Mouse (Mus musculus): ENCODE results near the gene Ccdc77.

The Ccdc77 gene

GRCm38 (mm10) chr6:120363688-120364522 lies at the start of gene Ccdc77, which contains the start of gene Kdm5a:
Ccdc77 (minus strand) TSS chr6:120364374.
Kdm5a (plus strand) TSS chr6:120364124.
- under 1% methylated on average over 71 of the region's 71 CpGs for WGBS

- 91% methylated on average over 1 of the region's 1 CpGs for WGBS
Observed at GRCm38 (mm10) chr6:120403936-120404335, 39.8 kb upstream of the Ccdc77 start.

GRCm38 (mm10) chr6:120395622-120396345 lies 31.6 kb upstream of the Ccdc77 start:
- 87% methylated on average over 5 of the region's 5 CpGs for WGBS

- WGBS = 99% methylated on average over 2 of the region's 2 CpGs
Observed at GRCm38 (mm10) chr6:120392811-120393210, 28.6 kb upstream of the Ccdc77 start.

- WGBS = 70% methylated on average over 3 of the region's 3 CpGs
Observed at GRCm38 (mm10) chr6:120390054-120390453, 25.9 kb upstream of the Ccdc77 start.

DNA sequence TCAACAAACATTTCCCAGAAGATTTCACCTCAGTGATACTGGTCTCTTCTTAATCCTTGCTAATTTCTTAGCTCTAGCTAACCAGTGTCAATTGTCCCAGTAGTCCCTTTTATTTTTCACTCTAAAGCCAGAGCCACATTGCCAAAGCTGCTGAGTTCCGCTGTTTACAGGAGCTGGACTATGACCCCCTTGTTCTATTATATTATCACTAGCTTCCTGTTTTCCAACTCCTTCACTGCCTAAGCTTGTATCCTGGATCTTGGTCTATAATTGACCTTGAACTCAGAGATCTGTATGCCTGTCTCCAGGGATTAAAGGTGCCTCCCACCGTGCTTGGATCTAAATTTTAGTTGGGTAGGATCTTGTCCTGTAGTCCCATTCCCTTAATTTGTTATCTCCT lies 12.6 kb upstream of the Ccdc77 start:
- 82% methylated on average over 2 of the region's 2 CpGs for WGBS

DNA sequence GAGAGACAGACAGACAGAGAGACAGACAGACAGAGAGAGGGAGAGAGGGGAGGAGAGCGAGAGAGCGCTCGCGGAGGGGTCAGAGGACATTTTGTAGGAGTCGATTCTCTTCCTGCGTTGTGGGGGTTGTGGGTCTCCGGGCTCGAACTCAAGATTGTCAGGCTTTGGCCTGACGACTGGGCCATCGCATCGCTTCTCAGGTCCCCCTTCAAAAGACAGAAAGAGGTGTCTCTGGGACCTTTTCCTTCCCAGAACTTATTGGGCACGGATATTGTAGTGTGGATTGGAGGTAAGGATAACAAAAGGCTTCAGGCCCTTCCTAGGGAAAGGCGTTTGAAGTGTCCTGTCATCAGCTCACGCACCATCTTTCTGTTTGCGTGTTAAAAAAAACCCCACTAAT lies 877 bp upstream of the Ccdc77 start:
- 2% methylated on average over 15 of the region's 15 CpGs for WGBS

- under 1% methylated on average over 31 of the region's 31 CpGs for WGBS
Observed at GRCm38 (mm10) chr6:120364523-120364905, 340 bp upstream of the Ccdc77 start.

DNA sequence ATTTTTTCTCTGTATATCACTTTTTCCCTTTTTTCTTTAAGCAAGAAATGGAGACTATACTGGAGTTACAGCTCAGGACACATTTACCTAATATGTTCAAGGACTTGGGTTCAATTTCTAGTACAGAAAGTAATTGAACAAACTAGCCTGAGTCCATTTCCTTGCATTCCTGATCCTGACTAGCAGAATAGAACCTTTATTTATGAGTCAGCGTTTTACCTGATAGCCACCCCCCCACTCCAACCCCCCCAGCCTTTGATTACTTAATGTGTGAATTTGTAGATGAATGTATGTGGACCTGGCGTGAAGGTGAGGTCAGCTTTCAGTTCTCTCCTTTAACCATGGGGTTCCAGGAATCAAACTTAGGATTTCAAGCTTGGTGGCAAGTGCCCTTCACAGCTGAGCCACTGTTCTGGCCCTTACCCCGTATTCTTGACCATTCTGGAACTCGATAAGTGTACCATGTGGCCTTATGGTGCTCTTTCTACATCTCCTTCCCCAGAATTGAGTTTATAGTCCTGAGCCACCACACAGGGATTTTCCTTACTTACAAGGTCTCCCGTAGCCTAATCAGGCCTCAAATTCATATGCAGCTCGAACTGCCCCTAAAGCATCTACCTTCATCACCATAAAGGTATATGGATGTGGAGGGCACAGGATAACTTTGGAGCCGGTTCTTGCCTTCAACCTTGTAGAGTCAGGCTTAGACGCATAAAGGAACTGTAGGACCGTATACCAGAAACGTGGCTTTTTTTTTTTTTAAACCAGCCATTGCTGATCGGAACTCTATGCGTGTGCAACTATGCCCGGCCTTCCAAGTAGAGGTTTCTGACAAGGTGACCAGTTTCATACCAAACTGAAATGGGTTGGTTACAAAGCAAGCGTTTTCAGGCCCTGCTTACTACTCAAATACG lies 1.1 kb downstream of the Ccdc77 start:
- 21% methylated on average over 15 of the region's 15 CpGs for WGBS

DNA sequence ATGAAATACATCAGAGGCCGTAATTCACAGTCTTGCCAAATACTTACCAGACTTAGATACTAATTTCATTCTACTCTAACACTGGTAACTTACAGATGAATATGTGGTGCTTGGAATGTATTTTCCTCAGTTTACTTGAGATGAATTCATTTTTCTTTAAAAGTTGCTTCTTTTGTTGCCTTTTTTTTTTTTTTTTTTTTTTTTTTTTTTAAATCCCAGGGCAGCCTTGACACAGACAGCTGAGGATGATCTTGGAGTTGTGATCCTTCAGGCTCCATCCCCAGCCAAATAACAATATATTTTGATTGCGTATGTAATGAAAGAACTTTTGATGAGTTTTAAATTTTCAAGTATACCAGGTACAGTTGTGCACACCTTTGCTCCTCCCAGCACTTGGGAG lies 2.0 kb downstream of the Ccdc77 start:
- WGBS = 99% methylated on average over 2 of the region's 2 CpGs

DNA sequence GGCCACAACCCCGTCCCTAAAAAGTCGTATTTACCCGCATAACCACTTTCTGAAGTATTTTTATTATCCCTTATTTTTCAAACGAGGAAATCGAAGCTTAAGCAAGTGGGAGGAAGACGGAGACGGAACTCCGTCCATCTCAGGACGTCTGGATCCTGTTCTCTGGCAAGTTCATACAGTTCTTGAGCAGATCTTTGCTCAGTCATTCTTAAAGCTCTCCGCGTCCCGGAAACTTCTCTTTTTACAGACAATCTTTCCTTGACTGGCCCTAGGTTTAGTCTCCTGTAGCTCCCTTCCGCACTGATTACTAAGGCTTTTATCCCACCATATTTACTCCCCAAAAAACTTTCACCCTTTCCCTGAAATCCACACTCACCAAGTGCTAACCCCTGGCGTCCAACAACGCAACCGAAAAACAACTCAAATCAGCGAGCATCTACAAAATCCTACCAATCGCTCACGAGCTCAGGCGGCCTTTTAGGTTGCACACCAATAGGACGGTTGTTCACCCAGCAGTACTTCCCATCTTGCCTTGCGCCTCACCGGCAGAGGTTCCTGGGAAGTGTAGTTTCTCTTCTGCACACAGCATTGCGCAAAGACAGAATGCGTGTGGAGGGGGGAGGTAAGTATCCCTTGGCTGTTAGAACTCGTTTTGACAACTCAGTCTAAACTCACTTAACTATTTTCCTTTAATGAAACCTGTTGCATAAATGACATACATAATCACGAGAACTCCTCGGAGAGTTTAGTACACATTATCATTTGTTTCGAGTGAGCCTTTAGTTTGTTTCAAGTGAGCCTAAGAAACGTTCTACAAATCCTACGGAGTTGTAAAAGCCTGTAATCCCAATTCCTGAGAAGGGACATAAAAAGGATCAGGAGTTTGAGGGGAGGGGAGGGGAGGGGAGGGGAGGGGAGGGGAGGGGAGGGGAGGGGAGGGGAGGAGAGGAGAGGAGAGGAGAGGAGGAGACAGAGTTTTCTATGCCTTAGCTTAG lies 6.9 kb downstream of the Ccdc77 start:
- under 1% methylated on average over 31 of the region's 31 CpGs for WGBS

- 31% methylated on average over 5 of the region's 5 CpGs for WGBS
Observed at GRCm38 (mm10) chr6:120356478-120356877, 7.7 kb downstream of the Ccdc77 start.

GRCm38 (mm10) chr6:120349018-120349417 lies 15.2 kb downstream of the Ccdc77 start:
- WGBS = 88% methylated on average over 3 of the region's 3 CpGs

GRCm38 (mm10) chr6:120343992-120344391 lies 20.2 kb downstream of the Ccdc77 start:
- WGBS = 5% methylated on average over 1 of the region's 1 CpGs

GRCm38 (mm10) chr6:120332351-120332750 lies 31.8 kb downstream of the Ccdc77 start:
- 71% methylated on average over 2 of the region's 2 CpGs for WGBS

- 31% methylated on average over 6 of the region's 6 CpGs for WGBS
Observed at GRCm38 (mm10) chr6:120324295-120324927, 39.8 kb downstream of the Ccdc77 start.

DNA sequence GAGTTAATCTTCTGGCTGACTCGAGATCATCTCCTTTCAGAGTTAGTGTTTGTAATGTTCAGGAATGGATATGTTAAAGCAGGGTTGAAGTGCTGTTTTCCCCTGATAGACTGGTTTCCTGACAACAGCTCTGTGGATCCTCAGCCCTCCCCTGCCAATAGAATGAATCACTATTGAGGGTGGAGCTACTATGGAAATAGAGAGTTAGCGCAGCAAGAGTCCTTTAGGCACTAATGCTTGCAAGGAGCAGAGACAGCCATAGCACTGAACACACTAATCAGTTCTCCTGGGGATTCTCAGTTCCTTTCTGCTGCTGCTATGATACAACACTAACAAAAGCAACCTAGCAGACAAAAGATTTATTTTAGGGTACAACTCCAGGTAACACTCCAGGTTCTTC lies 43.8 kb downstream of the Ccdc77 start:
- 68% methylated on average over 2 of the region's 2 CpGs for WGBS

GRCm38 (mm10) chr6:120319129-120319528 lies 45.0 kb downstream of the Ccdc77 start:
- WGBS = 92% methylated on average over 9 of the region's 9 CpGs

GRCm38 (mm10) chr6:120318303-120318940 lies 45.8 kb downstream of the Ccdc77 start:
- WGBS = 90% methylated on average over 11 of the region's 11 CpGs

DNA sequence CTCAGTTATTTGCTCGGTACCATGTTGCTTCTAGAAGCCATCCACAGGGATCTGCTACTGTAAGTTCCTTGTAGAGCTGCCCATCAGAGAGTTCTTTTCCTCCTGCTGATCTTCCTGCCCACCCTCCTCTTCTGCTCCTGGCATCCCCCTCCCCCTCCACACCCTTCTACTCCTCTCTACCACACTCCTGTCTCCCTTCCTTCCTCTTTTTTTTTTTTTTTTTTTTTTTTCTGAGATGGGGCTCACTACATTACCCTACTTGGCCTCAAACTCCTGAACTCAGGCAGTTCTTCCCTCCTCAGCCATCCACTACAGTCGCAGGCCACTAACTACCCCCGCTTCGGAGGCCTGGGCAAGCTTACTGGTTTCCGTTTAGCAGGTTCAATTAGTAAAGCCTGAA lies 51.7 kb downstream of the Ccdc77 start:
- WGBS = 83% methylated on average over 5 of the region's 5 CpGs
